ENCODE assay signal across 18 mouse cellular contexts in the genomic region with DNA sequence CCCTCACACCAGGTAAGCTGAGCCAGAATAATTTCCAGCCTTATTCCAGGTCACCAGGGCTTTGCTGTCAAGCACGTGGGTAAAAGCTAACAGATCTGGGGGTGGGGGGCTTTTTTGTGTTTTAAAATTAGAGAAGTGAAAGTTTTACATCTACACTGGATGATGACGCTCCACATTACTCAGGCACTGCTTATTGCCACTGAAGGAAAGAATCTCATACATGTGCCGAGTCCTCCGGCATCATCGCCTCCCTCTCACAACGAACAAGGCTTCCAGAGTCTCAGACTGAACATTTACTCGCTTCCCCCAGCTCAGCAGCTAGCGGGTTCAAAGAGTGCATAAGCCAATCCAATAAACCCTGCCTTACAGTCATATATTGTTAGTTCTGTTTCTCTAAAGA. TPM values are rescaled to one million over a fixed set of nuclear protein-coding genes. Genes with fewer than 3 reads are reported as not detected.
A peak's percentile ranks its signal among the peaks of the same experiment; 100 is the strongest.
DNase-seq lines count a peak whose midpoint lies in the region; ATAC-seq and TF ChIP-seq lines count a peak whose summit lies in the region.
"Had no signal": no experiment of that assay in that cellular context is flagged by ENCODE, and none has a peak within 500 bp of the region (broad histone marks: within the 10 kb centered on the region; RNA-seq: fewer than 3 reads in every experiment).

No protein-coding gene starts in this region.

- TF ChIP-seq CTCF in cerebellum, adult 2 months (IDR thresholded peaks at IDR 0.05; ENCODE audit: borderline replicate concordance, insufficient read depth, low read depth, low read length): no peak
- TF ChIP-seq CTCF in kidney, postnatal 0 days (IDR thresholded peaks at IDR 0.05; ENCODE audit: low read depth): no peak
- no peak for TF ChIP-seq CTCF in kidney, adult 2 months (conservative IDR thresholded peaks at IDR 0.05; ENCODE audit: insufficient read depth, insufficient read length, low read depth, low read length)
- TF ChIP-seq CTCF in olfactory bulb, adult 2 months (IDR thresholded peaks at IDR 0.05; ENCODE audit: insufficient read depth, low read depth, low read length): no peak

- no peak for TF ChIP-seq POLR2A in cerebellum, adult 2 months (IDR thresholded peaks at IDR 0.05; ENCODE audit: borderline replicate concordance, insufficient read depth, low read length)
- no peak for TF ChIP-seq POLR2A in kidney, adult 2 months (IDR thresholded peaks at IDR 0.05; ENCODE audit: low read depth, low read length)
- no peak for TF ChIP-seq POLR2A in olfactory bulb, adult 2 months (IDR thresholded peaks at IDR 0.05; ENCODE audit: insufficient read depth, low read depth, low read length)

- H3K9ac ChIP-seq in kidney, postnatal 0 days (ENCODE audit: low read depth, low read length): no peak overlapping the region
- H3K9ac ChIP-seq in intestine, embryonic 16.5 days (ENCODE audit: low read depth, low read length): 0 out of 2 replicates have a peak overlapping the region, but pooled peaks have one; percentile 19
- H3K9ac ChIP-seq: lung, embryonic 14.5 days had no signal

- ATAC-seq in kidney, postnatal 0 days (replicated peaks; ENCODE audit: low FRiP score, low read depth): no peak
- ATAC-seq in intestine, embryonic 16.5 days: no peak
- ATAC-seq: hindbrain, postnatal 0 days had no signal

- H3K36me3 ChIP-seq in kidney, postnatal 0 days (ENCODE audit: insufficient read depth, low read length): no peaks in the 10 kb centered on the region
- no peaks in the 10 kb centered on the region for H3K36me3 ChIP-seq in kidney, adult 2 months (ENCODE audit: control insufficient read depth, insufficient read depth, low read length)
- H3K36me3 ChIP-seq in intestine, embryonic 16.5 days (ENCODE audit: control insufficient read depth, insufficient read depth, low read length): no peaks in the 10 kb centered on the region
- H3K36me3 ChIP-seq: forebrain, embryonic 10.5 days had no signal

- peaks cover 18% of the 10 kb centered on the region for H3K4me1 ChIP-seq in cerebellum, adult 2 months (ENCODE audit: control insufficient read depth, insufficient read depth, low read length)
- peaks cover 4% of the 10 kb centered on the region; the same call in 1 of the 2 replicates for H3K4me1 ChIP-seq in kidney, postnatal 0 days (replicated peaks; ENCODE audit: insufficient read depth, low read length)
- H3K4me1 ChIP-seq in kidney, adult 2 months (ENCODE audit: control insufficient read depth, insufficient read depth, low read length): peaks cover 25% of the 10 kb centered on the region
- H3K4me1 ChIP-seq in intestine, embryonic 16.5 days (ENCODE audit: control insufficient read depth, insufficient read depth, low read length): peaks cover 44% of the 10 kb centered on the region
- peaks cover 29% of the 10 kb centered on the region for H3K4me1 ChIP-seq in olfactory bulb, adult 2 months (ENCODE audit: control insufficient read depth, insufficient read depth, low read length)

- H3K27me3 ChIP-seq in cerebellum, adult 2 months (ENCODE audit: control insufficient read depth, insufficient read depth, low read length): no peaks in the 10 kb centered on the region
- H3K27me3 ChIP-seq in kidney, postnatal 0 days (ENCODE audit: insufficient read depth, low read length): no peaks in the 10 kb centered on the region
- no peaks in the 10 kb centered on the region for H3K27me3 ChIP-seq in kidney, adult 2 months (replicated peaks; ENCODE audit: control insufficient read depth, insufficient read depth, low read length)
- H3K27me3 ChIP-seq in intestine, embryonic 16.5 days (replicated peaks; ENCODE audit: control insufficient read depth, insufficient read depth, low read length): no peaks in the 10 kb centered on the region

- no peaks in the 10 kb centered on the region for H3K9me3 ChIP-seq in kidney, postnatal 0 days (replicated peaks; ENCODE audit: low read length)
- no peaks in the 10 kb centered on the region for H3K9me3 ChIP-seq in intestine, embryonic 16.5 days (ENCODE audit: control insufficient read depth, low read length)
- H3K9me3 ChIP-seq: forebrain, embryonic 10.5 days; G1E had no signal

- no peak overlapping the region for H3K4me3 ChIP-seq in cerebellum, adult 2 months (replicated peaks; ENCODE audit: insufficient read depth, low read depth, low read length)
- H3K4me3 ChIP-seq in kidney, postnatal 0 days (replicated peaks; ENCODE audit: low read depth, low read length): no peak overlapping the region
- H3K4me3 ChIP-seq in kidney, adult 2 months (ENCODE audit: insufficient read depth, low read depth, low read length): no peak overlapping the region
- no peak overlapping the region for H3K4me3 ChIP-seq in intestine, embryonic 16.5 days (ENCODE audit: low read length)
- no peak overlapping the region for H3K4me3 ChIP-seq in olfactory bulb, adult 2 months (ENCODE audit: insufficient read depth, low read depth, low read length)
- H3K4me3 ChIP-seq: forebrain, embryonic 10.5 days; gastrocnemius, adult 2 months; layer of hippocampus, adult 2 months had no signal

- 79% methylated on average over 8 of the region's 8 CpGs for WGBS in cerebellum, adult 2 months
- WGBS in kidney, postnatal 0 days: 64% methylated on average over 8 of the region's 8 CpGs
- WGBS in kidney, adult 2 months: 76% methylated on average over 8 of the region's 8 CpGs
- WGBS in intestine, embryonic 16.5 days: 48% methylated on average over 8 of the region's 8 CpGs
- 49% methylated on average over 8 of the region's 8 CpGs for WGBS in olfactory bulb, adult 2 months

- no peak for DNase-seq in cerebellum, adult 2 months
- DNase-seq in cerebellum, postnatal 10 days: no peak
- DNase-seq in kidney, postnatal 0 days (ENCODE audit: low spot score): no peak
- DNase-seq in kidney, adult 2 months: no peak
- DNase-seq in gastrocnemius, postnatal 14 days: no peak
- DNase-seq in frontal cortex, postnatal 36 days (ENCODE audit: low spot score in 2 of 2): no peak
- DNase-seq: gastrocnemius, adult 2 months; heart, postnatal 4 days; lung, embryonic 14.5 days; thymus, postnatal 25 days had no signal

- no peak overlapping the region for H3K4me2 ChIP-seq in kidney, postnatal 0 days (ENCODE audit: low read length)
- peak overlapping the region; percentile 32; the same call in 1 of the 2 replicates for H3K4me2 ChIP-seq in intestine, embryonic 16.5 days (ENCODE audit: low read depth, low read length)
- H3K4me2 ChIP-seq: liver, embryonic 11.5 days; lung, embryonic 14.5 days had no signal

- peak overlapping the region; percentile 40; the same call in 1 of the 2 replicates for H3K27ac ChIP-seq in cerebellum, adult 2 months (ENCODE audit: insufficient read depth, low read length)
- 0 out of 2 replicates have a peak overlapping the region, but pooled peaks have one; percentile 19 for H3K27ac ChIP-seq in kidney, postnatal 0 days
- no peak overlapping the region for H3K27ac ChIP-seq in kidney, adult 2 months (ENCODE audit: insufficient read depth, low read depth, low read length)
- H3K27ac ChIP-seq in intestine, embryonic 16.5 days (ENCODE audit: low read length): peak overlapping the region; percentile 83
- 0 out of 2 replicates have a peak overlapping the region, but pooled peaks have one; percentile 42 for H3K27ac ChIP-seq in olfactory bulb, adult 2 months (ENCODE audit: insufficient read depth, low read depth, low read length)
- H3K27ac ChIP-seq: forebrain, embryonic 10.5 days; gastrocnemius, adult 2 months; hindbrain, postnatal 0 days; stomach, postnatal 0 days had no signal

- intact Hi-C loops in gastrocnemius, postnatal 14 days (cut with DNase I; ENCODE audit: low total_unique reads): no loop called here

RNA-seq across cellular contexts. Expression of gene Pfkp, which starts 16.1 kb away (rescaled TPM):
- polyA plus RNA-seq in cerebellum, adult 2 months (2012; rRNA removed): 204 and 235 TPM in 2 replicates
- 40.8 and 42.8 TPM in 2 replicates for polyA plus RNA-seq in kidney, postnatal 0 days (2015; fragmentation: Nextera tagmentation; extraction: Ambion mirVana)
- polyA plus RNA-seq in kidney, adult 2 months (2012; rRNA removed): 69.4 and 74.6 TPM in 2 replicates
- polyA plus RNA-seq in intestine, embryonic 16.5 days (2015; fragmentation: Nextera tagmentation; extraction: Ambion mirVana): 121 and 130 TPM in 2 replicates
- polyA plus RNA-seq in olfactory bulb, adult 2 months (2012; ENCODE audit: insufficient read depth, insufficient read length, low replicate concordance, missing spikeins): 150 and 420 TPM in 2 replicates
- 1 to 10 TPM; 6.7 to 8.2 TPM for total RNA-seq in gastrocnemius, postnatal 14 days (2021)
